Comparison of ENCODE assay signal across 12 mouse cellular contexts in the genomic region with DNA sequence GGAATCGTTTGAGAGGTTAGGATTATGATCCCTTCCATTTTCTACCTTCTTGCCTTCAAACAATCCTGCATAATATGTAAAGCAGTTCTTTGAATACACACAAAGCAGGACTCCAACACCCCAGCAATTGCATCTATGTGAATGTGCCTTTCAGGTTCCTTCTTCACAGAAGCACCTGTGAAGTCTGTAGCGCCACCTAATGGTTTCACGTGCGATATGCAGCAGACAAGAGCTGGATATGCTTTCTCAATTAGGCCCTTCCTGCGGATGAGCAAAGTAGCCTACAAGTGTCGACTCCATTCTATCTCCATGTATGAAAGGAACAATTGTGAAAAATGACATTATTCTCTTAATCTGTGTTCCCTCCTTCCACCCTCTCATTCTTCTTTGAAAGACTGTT. TPM values are rescaled to one million over a fixed set of nuclear protein-coding genes. Genes with fewer than 3 reads are reported as not detected.
DNase-seq lines count a peak whose midpoint lies in the region; ATAC-seq and TF ChIP-seq lines count a peak whose summit lies in the region.
"Had no signal": no experiment of that assay in that cellular context is flagged by ENCODE, and none has a peak within 500 bp of the region (broad histone marks: within the 10 kb centered on the region; RNA-seq: fewer than 3 reads in every experiment).

No protein-coding gene starts in this region.

- no peak overlapping the region for H3K27ac ChIP-seq in cerebellum, adult 2 months (ENCODE audit: insufficient read depth, low read length)
- no peak overlapping the region for H3K27ac ChIP-seq in cortical plate, adult 2 months (ENCODE audit: insufficient read depth, low read length)
- H3K27ac ChIP-seq: embryonic facial prominence, embryonic 15.5 days had no signal

- TF ChIP-seq CTCF in cerebellum, adult 2 months (IDR thresholded peaks at IDR 0.05; ENCODE audit: borderline replicate concordance, insufficient read depth, low read depth, low read length) = no peak
- TF ChIP-seq CTCF in cortical plate, adult 2 months (IDR thresholded peaks at IDR 0.05; ENCODE audit: extremely low read depth, insufficient read depth, low read length) = peak; percentile 35

- no peak overlapping the region for H3K4me3 ChIP-seq in cerebellum, adult 2 months (replicated peaks; ENCODE audit: insufficient read depth, low read depth, low read length)
- no peak overlapping the region for H3K4me3 ChIP-seq in cortical plate, adult 2 months (ENCODE audit: insufficient read depth, low read length)
- H3K4me3 ChIP-seq: embryonic facial prominence, embryonic 15.5 days; myocyte had no signal

- no peaks in the 10 kb centered on the region for H3K27me3 ChIP-seq in cerebellum, adult 2 months (ENCODE audit: control insufficient read depth, insufficient read depth, low read length)
- H3K27me3 ChIP-seq: embryonic facial prominence, embryonic 15.5 days had no signal

- no peak for TF ChIP-seq POLR2A in cerebellum, adult 2 months (IDR thresholded peaks at IDR 0.05; ENCODE audit: borderline replicate concordance, insufficient read depth, low read length)
- no peak for TF ChIP-seq POLR2A in cortical plate, adult 2 months (IDR thresholded peaks at IDR 0.05; ENCODE audit: extremely low read depth, insufficient read depth, low read length)

- 42% methylated on average over 6 of the region's 6 CpGs for WGBS in cerebellum, adult 2 months

- peak; percentile 0 to 4 for DNase-seq in cerebellum, postnatal 14 days
- no peak for DNase-seq in cerebellum, adult 2 months
- peak; percentile 1 for DNase-seq in left cerebral cortex, postnatal 4 days
- DNase-seq in left cerebral cortex, postnatal 36 days (ENCODE audit: low spot score in 2 of 2) = no peak
- peak; percentile 33 for DNase-seq in 416B (ENCODE audit: low read depth)
- DNase-seq: gastrocnemius, postnatal 36 days had no signal

- ATAC-seq in inflammation-experienced regulatory T-cells, adult 6 months = no peak
- ATAC-seq in megakaryocyte-erythroid progenitor cell, adult 5-6 weeks (replicated peaks; ENCODE audit: low FRiP score, low TSS enrichment, poor library complexity, severe bottlenecking) = no peak

- H3K4me1 ChIP-seq in cerebellum, adult 2 months (ENCODE audit: control insufficient read depth, insufficient read depth, low read length) = no peaks in the 10 kb centered on the region
- no peaks in the 10 kb centered on the region for H3K4me1 ChIP-seq in cortical plate, adult 2 months (ENCODE audit: control insufficient read depth, insufficient read depth, low read length)
- H3K4me1 ChIP-seq: embryonic facial prominence, embryonic 15.5 days had no signal

- intact Hi-C loops in left cerebral cortex, postnatal 4 days (cut with DNase I) = no loop called here
- intact Hi-C loops in left cerebral cortex, postnatal 36 days (cut with DNase I) = no loop called here

RNA-seq across cellular contexts. Expression of a gene that starts 33.9 kb away (rescaled TPM):
- polyA plus RNA-seq in cerebellum, adult 2 months (2012; rRNA removed) = not detected in 2 replicates
- not detected for total RNA-seq in left cerebral cortex, postnatal 4 days (2021)
- not detected for total RNA-seq in left cerebral cortex, postnatal 36 days (2021)
- polyA plus RNA-seq in cortical plate, adult 2 months (2012; rRNA removed) = not detected in 2 replicates
- polyA plus RNA-seq in inflammation-experienced regulatory T-cells, adult 6 months (2017; shearing (Covaris generic)) = not detected
- not detected in 2 replicates for total RNA-seq in megakaryocyte-erythroid progenitor cell, adult 5-6 weeks (2014; fragmentation: Nextera tagmentation)
- not detected in 2 replicates for total RNA-seq in megakaryocyte-erythroid progenitor cell, adult 5-6 weeks (2017)
- total RNA-seq: gastrocnemius, postnatal 36 days had no signal
- polyA plus RNA-seq: embryonic facial prominence, embryonic 15.5 days; limb, embryonic 14.5 days; myocyte had no signal

RNA-seq across cellular contexts. Expression of a gene that starts 56.6 kb away (rescaled TPM):
- 1.6 and 2.0 TPM in 2 replicates for polyA plus RNA-seq in cerebellum, adult 2 months (2012; rRNA removed)
- total RNA-seq in left cerebral cortex, postnatal 4 days (2021) = not detected
- not detected for total RNA-seq in left cerebral cortex, postnatal 36 days (2021)
- 0.90 and 1.4 TPM in 2 replicates for polyA plus RNA-seq in cortical plate, adult 2 months (2012; rRNA removed)
- under 1 TPM in 1 of 3 experiments, not detected in 2; 0.38 TPM for polyA plus RNA-seq in inflammation-experienced regulatory T-cells, adult 6 months (2017; shearing (Covaris generic))
- total RNA-seq in megakaryocyte-erythroid progenitor cell, adult 5-6 weeks (2014; fragmentation: Nextera tagmentation) = not detected in 2 replicates
- not detected in 2 replicates for total RNA-seq in megakaryocyte-erythroid progenitor cell, adult 5-6 weeks (2017)
- total RNA-seq: gastrocnemius, postnatal 36 days had no signal
- polyA plus RNA-seq: embryonic facial prominence, embryonic 15.5 days; myocyte had no signal

Comparison
In these comparisons a context has a peak if more than half of its experiments do, and no peak if none do; other contexts are left out.
1. DNase-seq: peak in cerebellum, postnatal 14 days (2 of 2), left cerebral cortex, postnatal 4 days (single experiment) and 416B (single experiment); none in cerebellum, adult 2 months (0 of 2) and left cerebral cortex, postnatal 36 days (0 of 2).